Mouse (Mus musculus) intestine, embryonic 14.5 days (tissue): ENCODE measurements around the gene Cstb. TPM values are rescaled to one million over a fixed set of nuclear protein-coding genes. Genes with fewer than 3 reads are reported as not detected.
A peak's percentile ranks its signal among the peaks of the same experiment; 100 is the strongest.

Experiments
- ATAC-seq: fragments of 200-750 bp; cut with Nextera tagmentation; replicated peaks from 2 replicates; pipeline ENCODE4 v1.8.0; 2017; ENCODE audit warnings: low read depth, moderate number of reproducible peaks, moderate TSS enrichment, moderate library complexity; ENCODE audit not compliant: low FRiP score, low TSS enrichment
- DNase-seq: peaks from one replicate; pipeline ENCODE4 v3.0.0-alpha.2; 2018; ENCODE audit warnings: low spot score
- H3K27ac ChIP-seq: fragments of 300-500 bp; sonication (generic); 2 replicates; pipeline ENCODE4 v1.5.1; 2014; ENCODE audit warnings: low read depth, mild to moderate bottlenecking, control low read depth
- H3K27me3 ChIP-seq: fragments of 300-500 bp; sonication (generic); replicated peaks from 2 replicates; pipeline ENCODE4 v1.6.1; 2014; ENCODE audit warnings: low read length, control low read depth; ENCODE audit not compliant: control insufficient read depth, insufficient read depth
- H3K36me3 ChIP-seq: fragments of 300-500 bp; sonication (generic); 2 replicates; pipeline ENCODE4 v1.6.1; 2014; ENCODE audit warnings: low read length, control low read depth; ENCODE audit not compliant: control insufficient read depth, insufficient read depth
- H3K4me1 ChIP-seq: fragments of 300-500 bp; sonication (generic); replicated peaks from 2 replicates; pipeline ENCODE4 v1.6.1; 2014; ENCODE audit warnings: low read length, control low read depth, mixed read lengths; ENCODE audit not compliant: control insufficient read depth, insufficient read depth
- H3K4me2 ChIP-seq: fragments of 300-500 bp; sonication (generic); 2 replicates; pipeline ENCODE4 v1.6.1; 2014; ENCODE audit warnings: low read length
- H3K4me3 ChIP-seq: fragments of 300-500 bp; sonication (generic); 2 replicates; pipeline ENCODE4 v1.5.1; 2014; ENCODE audit warnings: low read depth, low read length, control low read depth, mixed read lengths
- H3K9ac ChIP-seq: fragments of 300-500 bp; sonication (generic); 2 replicates; pipeline ENCODE4 v1.6.1; 2014; ENCODE audit warnings: mild to moderate bottlenecking, low read length
- H3K9me3 ChIP-seq: fragments of 300-500 bp; sonication (generic); 2 replicates; pipeline ENCODE4 v1.6.1; 2016; ENCODE audit warnings: low read length, control low read depth; ENCODE audit not compliant: control insufficient read depth
- WGBS: fragments of 180-500 bp; shearing (Covaris S2); extraction: QIAGEN DNeasy Blood & Tissue Kit; methylation state at CpG from one replicate; pipeline ENCODE4 v1.1.7; 2014; 5-methylcytosine and 5-hydroxymethylcytosine counted together
- polyA plus RNA-seq: library from polyadenylated mRNA; unstranded; fragments of >200 nt; fragmentation: Nextera tagmentation; extraction: Ambion mirVana; gene quantifications from 2 replicates; pipeline ENCODE4 v1.2.1, GENCODE M21; 2014

Cstb gene
- polyA plus RNA-seq, 1 experiment from 2014 or later = 258 TPM

DNA sequence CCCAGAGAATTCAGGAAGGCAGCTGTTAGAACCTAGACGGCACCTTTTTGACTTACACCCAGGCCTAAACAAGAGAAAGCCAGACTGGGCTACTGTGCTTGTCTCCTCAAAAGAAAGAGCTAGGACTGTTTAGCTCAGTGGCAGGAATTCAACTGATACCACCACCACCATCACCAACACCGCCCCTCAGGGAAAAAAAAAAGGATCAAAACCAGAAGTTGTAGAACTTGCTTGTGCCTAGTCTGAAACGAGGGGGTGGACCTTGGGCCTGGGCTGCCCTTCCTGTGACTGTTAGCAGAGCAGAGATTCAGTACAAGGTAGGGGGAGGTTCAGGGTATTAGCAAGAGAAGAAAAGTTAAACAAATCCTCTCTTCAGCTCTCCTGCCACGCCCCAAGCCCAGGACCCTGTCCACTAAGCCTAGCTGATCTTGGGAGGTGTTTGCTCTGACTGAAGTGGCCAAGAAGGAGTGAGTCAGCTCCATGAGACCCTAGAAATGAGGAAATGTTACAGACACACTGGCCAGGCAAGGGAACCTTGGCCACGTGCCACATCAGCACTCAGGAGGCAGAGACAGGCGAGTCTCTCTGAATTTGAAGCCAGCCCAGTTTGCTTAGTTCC is 757 bp downstream of the Cstb start:
- Histone ChIP-seq H3K9ac (peak overlapping the region; percentile 86), H3K4me1 (0 out of 2 replicates have a peak, but pooled peaks cover 4% of the 10 kb centered on the region), H3K27ac (peak overlapping the region; percentile 47), H3K4me2 (peak overlapping the region; percentile 83), H3K27me3 (no peaks in the 10 kb centered on the region), H3K4me3 (peak overlapping the region; percentile 77), H3K9me3 (no peaks in the 10 kb centered on the region), H3K36me3 (peaks cover 19% of the 10 kb centered on the region)
- ATAC-seq (peak; percentile 50), DNase-seq (peak; percentile 66)
- 37% methylated on average over 6 of the region's 6 CpGs for WGBS

DNA sequence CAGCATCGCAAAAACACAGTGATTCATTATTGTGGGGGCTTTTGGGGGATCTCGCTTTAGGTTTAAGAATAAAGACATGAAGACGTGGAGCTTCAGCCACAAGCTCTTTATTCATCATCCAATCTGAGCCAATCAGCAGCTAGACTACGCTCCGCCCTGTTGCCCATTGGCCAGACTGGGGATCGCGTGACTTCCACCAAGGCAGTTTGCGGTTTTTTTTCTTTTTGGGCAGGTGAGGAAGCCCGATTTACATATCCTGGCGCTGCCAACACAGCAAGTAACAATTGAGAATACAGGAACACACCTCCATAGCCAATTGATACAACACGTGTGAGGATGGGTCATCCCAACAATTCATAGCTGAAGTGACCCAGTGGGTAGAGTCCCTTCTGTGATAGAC is 2.6 kb downstream of the Cstb start:
- H3K27ac ChIP-seq = no peak overlapping the region
- no peaks in the 10 kb centered on the region for H3K9me3 ChIP-seq
- H3K4me2 ChIP-seq = no peak overlapping the region
- no peaks in the 10 kb centered on the region for H3K27me3 ChIP-seq
- H3K9ac ChIP-seq = no peak overlapping the region
- H3K4me3 ChIP-seq = no peak overlapping the region
- H3K36me3 ChIP-seq = peaks cover 19% of the 10 kb centered on the region
- ATAC-seq = no peak
- 0 out of 2 replicates have a peak, but pooled peaks cover 4% of the 10 kb centered on the region for H3K4me1 ChIP-seq
- 94% methylated on average over 11 of the region's 11 CpGs for WGBS
- no peak for DNase-seq

DNA sequence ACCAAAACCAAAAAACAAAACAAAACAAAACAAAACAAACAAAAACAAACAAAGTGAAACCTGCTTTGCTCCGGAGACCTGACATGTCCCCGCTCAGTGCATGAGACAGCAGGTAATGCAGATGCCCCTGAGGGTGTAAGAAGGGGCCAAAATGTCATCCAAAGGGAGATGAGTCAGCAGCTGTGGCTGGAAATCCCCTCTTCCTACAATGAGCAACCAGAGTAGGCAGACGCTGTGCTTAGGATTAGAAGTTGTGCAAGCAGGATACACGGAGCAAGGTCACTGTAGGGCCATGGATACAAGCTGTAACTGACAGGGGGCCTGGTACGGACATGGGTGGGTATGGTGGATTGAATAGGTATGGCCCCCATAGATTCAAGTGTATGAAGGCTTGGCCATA is 3.7 kb downstream of the Cstb start:
- Histone ChIP-seq H3K9ac (no peak overlapping the region), H3K4me2 (no peak overlapping the region), H3K4me3 (no peak overlapping the region), H3K4me1 (0 out of 2 replicates have a peak, but pooled peaks cover 4% of the 10 kb centered on the region), H3K9me3 (no peaks in the 10 kb centered on the region), H3K27me3 (no peaks in the 10 kb centered on the region), H3K36me3 (peaks cover 19% of the 10 kb centered on the region), H3K27ac (no peak overlapping the region)
- no peak for DNase-seq
- 91% methylated on average over 5 of the region's 5 CpGs for WGBS
- ATAC-seq = no peak

DNA sequence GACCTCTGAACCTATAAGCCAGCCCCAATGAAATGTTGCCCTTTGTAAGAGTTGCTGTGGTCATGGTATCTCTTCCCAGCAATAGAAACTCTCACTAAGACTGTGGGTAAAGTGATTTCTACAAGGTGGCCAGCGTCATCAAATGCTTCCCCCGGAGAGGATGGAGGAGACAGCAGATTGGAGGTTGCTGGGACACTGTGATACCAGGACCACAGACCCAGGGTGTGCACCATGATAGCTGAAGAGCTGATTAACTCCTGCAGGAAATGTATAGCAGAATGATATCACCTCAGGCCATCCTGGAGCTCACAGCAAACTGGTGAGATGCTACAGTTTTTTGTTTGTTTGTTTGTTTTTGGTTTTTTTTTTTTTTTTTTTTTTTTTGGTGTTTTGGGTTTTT is 4.3 kb downstream of the Cstb start:
- no peak for DNase-seq
- Histone ChIP-seq H3K4me3 (no peak overlapping the region), H3K4me2 (no peak overlapping the region), H3K36me3 (peaks cover 19% of the 10 kb centered on the region), H3K4me1 (0 out of 2 replicates have a peak, but pooled peaks cover 4% of the 10 kb centered on the region), H3K27me3 (no peaks in the 10 kb centered on the region), H3K27ac (no peak overlapping the region), H3K9me3 (no peaks in the 10 kb centered on the region), H3K9ac (no peak overlapping the region)
- 88% methylated on average over 2 of the region's 2 CpGs for WGBS
- no peak for ATAC-seq

DNA sequence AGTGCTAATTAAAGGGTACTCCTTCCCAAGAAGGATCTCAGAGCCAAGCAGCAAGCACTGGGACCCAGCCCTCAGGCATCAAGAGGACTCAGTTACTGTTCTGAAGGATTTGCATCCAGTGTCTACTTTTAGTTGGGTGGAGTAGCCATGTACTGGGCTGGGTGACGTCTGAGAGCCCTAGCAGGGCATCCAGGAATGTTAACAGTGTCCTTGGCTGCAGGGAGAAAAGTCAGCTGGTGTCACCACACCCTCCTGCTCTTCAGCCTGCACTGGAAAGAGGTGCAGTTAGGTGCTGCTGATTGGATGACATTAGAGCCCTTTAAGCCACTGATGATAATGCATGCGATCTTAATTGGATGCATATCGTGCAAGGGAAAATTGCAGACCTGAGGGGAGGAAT is 7.4 kb downstream of the Cstb start:
- Histone ChIP-seq H3K9me3 (no peaks in the 10 kb centered on the region), H3K4me2 (no peak overlapping the region), H3K27me3 (no peaks in the 10 kb centered on the region), H3K9ac (no peak overlapping the region), H3K4me1 (no peaks in the 10 kb centered on the region), H3K36me3 (peaks cover 8% of the 10 kb centered on the region), H3K27ac (no peak overlapping the region), H3K4me3 (no peak overlapping the region)
- DNase-seq (no peak), ATAC-seq (no peak)
- WGBS = 82% methylated on average over 3 of the region's 3 CpGs

DNA sequence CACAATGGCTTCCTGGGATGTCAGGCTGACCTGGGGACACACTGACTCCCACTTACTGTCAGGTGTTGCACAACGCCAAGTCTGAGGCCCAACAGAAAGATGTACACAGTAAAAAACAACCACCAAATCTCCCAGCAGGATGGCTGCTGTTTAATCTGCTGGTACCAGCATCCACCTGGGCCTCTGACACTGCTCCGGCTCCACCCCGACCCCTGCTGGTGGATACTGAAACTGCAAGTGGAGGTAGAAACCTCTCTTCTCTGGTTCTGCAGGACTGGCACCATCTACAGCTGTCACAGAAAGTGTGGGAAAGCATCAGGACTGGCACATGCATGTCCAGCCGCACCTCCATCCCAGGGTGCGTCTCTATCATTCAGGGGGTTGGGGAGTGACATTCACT is 12.6 kb downstream of the Cstb start:
- WGBS = 11% methylated on average over 5 of the region's 5 CpGs
- ATAC-seq (0 out of 2 replicates have a peak, but pooled peaks have one; percentile 20), DNase-seq (peak; percentile 96)
- Histone ChIP-seq H3K4me3 (no peak overlapping the region), H3K27ac (no peak overlapping the region), H3K36me3 (peaks cover 4% of the 10 kb centered on the region; the same call in 1 of the 2 replicates), H3K9me3 (no peaks in the 10 kb centered on the region), H3K4me1 (no peaks in the 10 kb centered on the region), H3K27me3 (no peaks in the 10 kb centered on the region), H3K4me2 (no peak overlapping the region), H3K9ac (no peak overlapping the region)

DNA sequence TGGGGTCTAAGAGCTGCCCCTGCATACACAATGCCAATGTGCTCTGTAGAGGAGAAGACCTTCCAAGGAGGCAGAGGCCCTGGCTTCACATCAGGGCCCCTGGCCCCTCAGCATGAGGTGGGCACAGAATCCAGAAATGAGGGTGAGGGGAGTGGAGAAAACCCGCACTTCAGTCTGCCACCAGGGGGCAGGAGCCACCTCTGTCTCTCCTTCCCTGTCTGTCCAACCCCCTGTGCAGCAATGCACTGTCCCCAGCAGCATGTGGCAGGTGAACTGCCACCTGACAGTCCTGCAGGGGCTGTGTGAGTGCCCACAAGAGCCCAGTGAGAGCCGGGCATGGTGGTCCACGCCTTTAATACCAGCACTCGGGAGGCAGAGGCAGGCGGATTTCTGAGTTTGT is 14.1 kb downstream of the Cstb start:
- DNase-seq = no peak
- WGBS = 65% methylated on average over 5 of the region's 5 CpGs
- Histone ChIP-seq H3K4me1 (no peaks in the 10 kb centered on the region), H3K9ac (no peak overlapping the region), H3K36me3 (peaks cover 14% of the 10 kb centered on the region), H3K4me3 (no peak overlapping the region), H3K4me2 (no peak overlapping the region), H3K27ac (no peak overlapping the region), H3K9me3 (no peaks in the 10 kb centered on the region), H3K27me3 (no peaks in the 10 kb centered on the region)
- no peak for ATAC-seq

DNA sequence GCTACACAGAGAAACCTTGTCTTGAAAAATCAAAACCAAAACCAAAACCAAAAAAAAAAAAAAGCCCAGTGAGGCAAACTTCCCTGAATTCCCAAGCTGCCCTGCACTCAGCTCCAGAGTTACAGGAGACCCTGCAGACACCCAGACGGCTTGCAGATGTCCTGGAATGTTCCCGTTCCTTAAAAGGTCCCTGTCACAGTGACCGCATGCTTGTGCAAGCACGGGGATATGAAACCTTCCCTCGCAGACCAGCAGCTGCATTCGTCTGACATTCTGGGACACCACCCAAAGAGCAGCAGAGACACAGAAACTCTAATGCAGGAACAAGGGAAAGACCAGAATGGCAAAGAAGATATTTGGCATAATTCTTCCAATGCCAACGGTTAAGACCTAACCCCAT is 14.5 kb downstream of the Cstb start:
- DNase-seq = no peak
- Histone ChIP-seq H3K9ac (no peak overlapping the region), H3K36me3 (peaks cover 19% of the 10 kb centered on the region), H3K4me3 (no peak overlapping the region), H3K27ac (no peak overlapping the region), H3K27me3 (no peaks in the 10 kb centered on the region), H3K9me3 (no peaks in the 10 kb centered on the region), H3K4me1 (no peaks in the 10 kb centered on the region), H3K4me2 (no peak overlapping the region)
- 85% methylated on average over 7 of the region's 7 CpGs for WGBS
- no peak for ATAC-seq

DNA sequence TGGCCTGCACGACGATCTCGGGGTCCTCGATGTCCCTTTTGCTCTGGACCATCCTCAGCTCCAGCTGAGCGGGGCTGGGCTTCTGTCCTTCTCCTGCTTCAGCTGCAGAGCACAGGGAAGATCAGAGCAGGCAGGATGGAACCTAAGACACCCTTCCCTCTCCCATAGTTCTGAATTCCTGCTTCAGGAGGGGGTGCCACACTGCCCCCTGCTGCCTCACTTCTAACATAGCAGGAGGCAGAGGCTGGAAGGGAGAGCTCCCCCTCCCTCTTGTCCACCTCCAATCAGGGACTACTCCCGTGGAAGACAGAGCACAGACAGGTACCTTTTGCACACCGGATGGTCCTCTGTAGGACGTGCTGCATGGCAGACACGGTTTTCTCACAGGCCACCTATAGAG is 15.3 kb downstream of the Cstb start:
- peaks cover 25% of the 10 kb centered on the region for H3K36me3 ChIP-seq
- H3K4me3 ChIP-seq = no peak overlapping the region
- WGBS = 78% methylated on average over 9 of the region's 9 CpGs
- no peaks in the 10 kb centered on the region for H3K9me3 ChIP-seq
- no peak overlapping the region for H3K27ac ChIP-seq
- no peak overlapping the region for H3K9ac ChIP-seq
- H3K4me1 ChIP-seq = no peaks in the 10 kb centered on the region
- no peak for DNase-seq
- ATAC-seq = no peak
- H3K4me2 ChIP-seq = no peak overlapping the region
- H3K27me3 ChIP-seq = no peaks in the 10 kb centered on the region
